Mouse (Mus musculus) urinary bladder, postnatal 25 days (tissue): ENCODE measurements around the gene Myom1.

Experiments
- DNase-seq: peaks from one replicate; pipeline ENCODE4 v3.0.0; 2022; ENCODE audit warnings: low spot score

Myom1 gene

DNA sequence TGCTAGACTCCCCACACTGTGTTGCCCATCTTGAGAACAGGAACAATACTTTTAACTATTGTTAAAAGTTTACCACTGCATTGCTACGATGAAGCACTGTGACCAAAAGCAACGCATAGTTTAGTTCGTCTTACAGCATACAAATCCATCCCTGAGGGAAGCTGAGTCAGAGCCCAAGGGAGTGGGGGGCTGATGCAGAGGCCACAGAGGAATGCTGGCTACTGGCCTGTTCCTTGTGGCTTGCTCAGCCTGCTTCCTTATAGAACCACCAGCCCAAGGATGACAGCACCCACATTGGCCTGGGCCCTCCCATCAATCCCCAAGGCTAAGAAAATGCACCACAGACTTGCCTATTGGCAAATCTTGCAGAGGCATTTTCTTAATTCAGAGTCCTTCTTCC is 56.8 kb downstream of the Myom1 start:
- no peak for DNase-seq

- no peak for DNase-seq
These were observed 59.7 kb downstream of the Myom1 start for GRCm38 (mm10) chr17:71062049-71062560.

- no peak for DNase-seq
These were observed 60.6 kb downstream of the Myom1 start for GRCm38 (mm10) chr17:71062870-71063602.

GRCm38 (mm10) chr17:71064463-71065014 is 62.1 kb downstream of the Myom1 start:
- DNase-seq = no peak

DNA sequence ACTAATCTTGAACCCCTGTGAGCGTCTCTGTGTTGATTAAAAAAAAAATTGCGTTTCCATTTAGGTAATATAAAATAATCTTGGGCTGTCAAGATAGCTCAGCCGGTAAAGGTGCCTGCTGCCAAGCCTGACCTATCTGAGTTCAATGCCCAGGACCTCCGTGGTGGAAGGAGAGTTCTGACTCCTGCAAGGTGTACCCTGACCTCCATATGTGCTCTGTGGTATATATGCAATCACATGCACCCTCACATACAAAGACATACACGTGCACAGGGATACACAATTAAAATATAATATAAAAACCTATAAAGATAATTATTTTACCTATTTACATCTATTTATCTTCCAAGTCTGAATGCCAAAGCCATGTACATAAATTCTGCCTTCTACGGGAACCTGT is 62.7 kb downstream of the Myom1 start:
- DNase-seq = no peak

DNA sequence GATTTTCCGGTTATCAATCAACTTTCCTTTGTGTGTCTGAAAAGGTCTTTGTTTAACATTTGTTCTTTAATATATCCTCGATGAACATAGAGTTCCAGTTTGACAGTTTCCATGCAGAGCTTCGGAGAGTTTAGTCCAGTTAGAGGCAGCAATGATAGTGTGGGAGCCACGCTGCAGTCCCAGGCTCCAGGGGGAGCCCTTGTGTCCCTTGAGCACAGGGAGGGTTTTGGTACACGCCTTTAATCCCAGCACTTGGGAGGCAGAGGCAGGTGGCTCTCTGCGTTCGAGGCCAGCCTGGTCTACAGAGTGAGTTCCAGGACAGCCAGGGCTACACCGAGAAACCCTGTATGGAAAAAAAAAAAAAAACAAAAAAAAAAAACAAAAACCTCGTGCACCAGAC is 66.7 kb downstream of the Myom1 start:
- no peak for DNase-seq

DNA sequence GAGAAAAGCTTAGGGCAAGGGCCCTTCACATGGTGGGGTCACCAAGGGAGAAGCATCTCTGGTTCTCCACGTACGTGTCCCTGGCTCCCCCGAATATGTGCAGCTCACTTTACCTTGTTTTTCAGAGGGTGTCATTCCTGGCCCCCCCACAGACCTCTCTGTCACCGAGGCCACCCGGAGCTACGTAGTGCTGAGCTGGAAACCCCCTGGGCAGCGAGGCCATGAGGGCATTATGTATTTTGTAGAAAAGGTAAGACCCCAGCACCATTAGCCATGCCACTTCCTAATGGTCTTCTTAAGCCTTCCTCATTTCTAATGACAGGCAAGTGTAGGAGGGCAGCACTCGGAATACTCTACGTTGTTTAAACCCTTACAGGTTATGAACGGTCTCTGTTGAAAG is 69.5 kb downstream of the Myom1 start:
- DNase-seq = no peak

- DNase-seq = no peak
These were observed 72.0 kb downstream of the Myom1 start for GRCm38 (mm10) chr17:71074386-71074785.

DNA sequence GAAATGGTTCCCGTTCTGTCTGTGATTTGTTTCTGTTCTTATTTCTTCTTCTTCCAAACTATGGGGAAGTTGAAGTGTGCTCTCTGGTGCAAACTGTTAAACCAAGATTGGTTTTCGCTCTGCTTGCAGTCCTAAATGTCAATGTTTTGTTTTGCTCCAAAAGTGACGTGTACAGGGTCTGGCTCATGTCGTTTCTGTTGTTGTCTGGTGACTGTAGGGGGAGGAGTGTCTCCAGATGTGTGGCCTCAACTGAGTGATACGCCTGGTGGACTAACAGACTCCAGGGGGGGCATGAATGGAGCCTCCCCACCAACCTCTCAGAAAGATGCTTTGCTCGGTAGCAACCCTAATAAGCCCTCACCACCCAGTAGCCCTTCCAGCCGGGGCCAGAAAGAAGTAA is 79.6 kb downstream of the Myom1 start:
- DNase-seq = no peak

- DNase-seq = no peak
These were observed 84.5 kb downstream of the Myom1 start for GRCm38 (mm10) chr17:71086969-71087368.

DNA sequence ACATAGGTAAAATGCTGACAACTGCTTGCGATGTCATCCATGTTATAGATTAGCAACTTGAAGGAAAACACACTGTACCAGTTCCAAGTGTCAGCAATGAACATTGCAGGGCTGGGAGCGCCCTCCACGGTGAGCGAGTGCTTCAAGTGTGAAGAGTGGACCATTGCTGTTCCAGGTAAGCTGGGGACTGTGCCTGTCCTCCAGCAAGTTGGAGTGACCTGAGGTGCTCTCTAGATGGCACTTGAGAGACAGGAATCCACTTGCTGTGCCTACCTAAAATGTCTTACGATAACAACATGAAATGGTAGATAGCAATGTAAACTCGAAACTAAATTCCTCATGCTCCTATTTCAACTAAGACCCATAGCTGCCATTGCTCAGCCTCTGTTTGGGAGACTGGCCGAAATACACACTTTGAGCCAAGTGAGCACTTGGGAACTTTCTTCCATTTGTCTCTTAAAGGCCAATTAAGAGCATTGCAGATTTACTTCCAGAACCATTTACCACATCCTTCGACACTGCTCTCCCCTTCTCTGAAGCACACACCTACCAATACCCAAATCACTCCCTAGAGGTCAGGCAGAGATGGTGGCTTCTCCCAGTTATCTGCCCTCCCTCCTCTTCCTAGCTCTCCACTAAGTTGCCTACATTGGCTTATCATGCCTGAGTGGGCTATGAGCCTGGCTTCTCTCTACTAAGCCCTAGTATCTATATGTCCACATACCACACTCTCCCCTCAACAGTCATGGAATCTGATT is 85.1 kb downstream of the Myom1 start:
- DNase-seq = no peak

- no peak for DNase-seq
These were observed 85.7 kb downstream of the Myom1 start for GRCm38 (mm10) chr17:71088154-71088521.

- DNase-seq = no peak
These were observed 86.6 kb downstream of the Myom1 start for GRCm38 (mm10) chr17:71088991-71089434.

- DNase-seq = no peak
These were observed 87.5 kb downstream of the Myom1 start for GRCm38 (mm10) chr17:71089781-71090480.

DNA sequence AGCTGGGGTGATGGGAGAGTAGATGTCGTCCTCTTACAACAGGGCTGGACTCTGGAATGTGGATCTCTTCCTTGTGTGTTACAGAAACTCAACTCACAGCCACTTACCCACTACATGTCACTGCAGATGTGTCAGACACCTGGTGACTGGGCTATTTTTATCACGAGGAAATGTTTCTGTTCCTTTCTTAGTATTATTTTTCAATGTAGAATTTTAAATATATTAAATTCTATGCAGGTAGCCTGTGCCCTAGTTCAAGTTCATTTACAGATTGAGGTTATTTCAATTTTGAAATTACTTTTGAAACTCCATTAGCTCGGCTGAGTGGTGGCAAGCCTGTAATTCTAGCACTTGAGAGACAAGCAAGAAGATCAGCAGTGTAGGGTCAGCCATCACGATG is 88.6 kb downstream of the Myom1 start:
- no peak for DNase-seq

DNA sequence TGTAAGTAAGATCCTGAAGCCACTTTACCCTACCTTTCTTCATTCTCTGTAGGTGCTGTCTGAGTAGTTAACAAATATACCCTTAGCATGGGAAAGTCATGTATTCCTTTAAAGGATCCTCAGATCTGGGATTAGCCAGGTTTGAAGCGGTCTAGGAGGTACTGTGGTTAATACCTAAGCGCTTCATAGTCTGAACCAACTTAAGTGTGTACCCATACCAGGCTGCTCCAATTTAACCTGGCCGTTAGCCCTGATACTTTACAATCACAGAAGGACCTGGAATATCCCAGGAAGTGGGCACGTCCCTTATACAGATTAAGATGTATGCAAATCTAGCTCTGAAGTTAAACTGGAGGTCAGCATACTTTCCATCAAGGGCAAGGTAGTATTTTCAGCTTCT is 89.9 kb downstream of the Myom1 start:
- DNase-seq = no peak

DNA sequence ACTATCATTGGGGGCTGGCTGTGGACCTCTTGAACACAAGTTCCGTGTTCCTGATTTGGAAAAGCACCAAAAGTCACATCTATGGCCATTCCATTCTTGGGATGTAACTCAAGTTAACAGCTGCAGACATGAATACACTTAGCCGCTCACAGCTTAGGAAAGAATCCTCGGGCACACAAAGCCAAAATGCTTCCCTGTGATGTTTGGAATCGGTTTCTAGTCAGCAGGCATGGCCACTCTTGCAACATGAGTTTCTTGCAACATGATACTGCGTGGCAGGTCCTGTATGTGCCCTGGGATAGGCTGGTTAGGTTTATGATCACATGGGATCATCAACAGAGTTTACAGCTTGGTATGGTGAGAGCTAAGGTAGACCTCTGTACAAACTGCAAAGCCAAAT is 91.4 kb downstream of the Myom1 start:
- DNase-seq = no peak

DNA sequence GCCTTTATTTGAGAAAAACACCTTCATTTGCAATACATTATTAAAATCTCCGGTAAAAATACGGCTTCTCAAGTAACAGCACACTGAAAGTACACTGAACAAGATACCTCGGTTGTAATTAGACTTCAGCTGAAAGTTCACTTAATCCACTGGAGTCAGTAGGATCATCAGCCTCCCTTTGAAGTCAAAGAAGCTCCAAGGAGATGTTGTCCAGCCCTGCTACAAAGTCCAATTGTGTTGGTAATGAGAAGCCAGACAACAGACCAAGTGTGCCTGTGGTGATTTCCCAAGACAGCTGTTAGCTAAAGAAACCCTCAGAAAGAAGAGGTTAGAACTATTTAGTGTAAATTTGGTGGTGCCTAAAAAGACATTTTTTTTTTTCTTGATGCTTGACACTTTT is 92.0 kb downstream of the Myom1 start:
- DNase-seq = no peak

- no peak for DNase-seq
These were observed 94.2 kb downstream of the Myom1 start for GRCm38 (mm10) chr17:71096557-71097208.

DNA sequence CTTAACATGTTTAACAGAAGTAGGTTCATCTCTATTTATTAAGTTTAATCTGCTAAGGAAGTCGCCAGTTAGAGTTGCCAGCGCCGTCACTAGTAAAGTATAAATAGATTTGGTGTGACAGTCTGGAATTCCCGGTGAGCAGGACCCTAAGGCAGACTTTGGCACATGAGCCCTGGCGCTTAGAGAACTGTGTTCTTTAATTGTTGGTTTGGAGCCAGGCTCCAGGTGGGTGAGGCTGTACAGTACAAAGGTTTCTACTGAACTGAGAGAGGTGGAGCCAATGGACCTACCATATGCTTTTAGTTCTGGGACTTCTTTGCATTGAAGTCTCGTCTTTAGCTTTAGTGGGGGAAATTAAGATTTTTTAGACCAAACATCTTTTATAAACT is 94.8 kb downstream of the Myom1 start:
- DNase-seq = no peak

- no peak for DNase-seq
These were observed 96.2 kb downstream of the Myom1 start for GRCm38 (mm10) chr17:71098606-71099005.
